Mouse (Mus musculus): ENCODE results near the gene Isg20. TPM values are rescaled to one million over a fixed set of nuclear protein-coding genes. Genes with fewer than 3 reads are reported as not detected.

The Isg20 gene
- polyA plus RNA-seq (2015; fragmentation: Nextera tagmentation; extraction: Ambion mirVana): 0.45 TPM in 1 of 2 replicates, not detected in the other

DNA sequence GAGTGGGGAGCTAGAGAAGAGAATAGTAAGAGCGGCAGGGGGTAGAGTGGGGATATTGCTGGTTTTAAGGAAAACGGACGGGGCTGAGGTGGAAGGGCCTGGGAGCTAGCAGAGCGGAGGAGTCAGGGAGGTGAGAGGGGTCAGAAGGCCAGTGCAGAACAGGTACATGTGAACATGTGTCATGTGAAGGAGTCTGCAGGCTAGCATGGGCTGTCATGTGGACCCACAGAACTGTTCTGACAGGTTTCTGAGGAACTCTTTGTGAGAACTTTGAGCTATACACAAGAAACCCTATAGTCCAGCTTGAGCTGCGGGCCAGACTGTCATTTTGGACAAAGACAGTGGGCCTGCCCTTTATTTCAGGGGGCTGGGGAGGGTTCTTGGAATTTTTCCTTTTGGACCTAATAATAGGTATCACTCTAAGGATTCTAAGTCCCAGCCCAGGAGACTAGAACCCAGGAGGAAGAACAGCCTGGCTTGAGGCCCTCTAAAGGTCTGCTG, at the start of gene Isg20:
Gene Isg20, plus strand, starts transcription at position 451 of the 501 bp plus-strand sequence.
- Histone ChIP-seq H3K4me1 (replicated peaks) (peaks cover 28% of the 10 kb centered on the region), H3K9ac (no peak within 1 kb of the TSS; the same call in 1 of the 2 replicates), H3K27ac (replicated peaks) (no peak within 1 kb of the TSS), H3K36me3 (peaks cover 17% of the 10 kb centered on the region), H3K27me3 (no peaks in the 10 kb centered on the region), H3K9me3 (no peaks in the 10 kb centered on the region), H3K4me2 (peak within 1 kb of the TSS; percentile 42), H3K4me3 (peak within 1 kb of the TSS; percentile 12)
- WGBS: 62% methylated on average over 5 of the region's 5 CpGs
- ATAC-seq (ENCODE audit: low read depth): no peak

DNA sequence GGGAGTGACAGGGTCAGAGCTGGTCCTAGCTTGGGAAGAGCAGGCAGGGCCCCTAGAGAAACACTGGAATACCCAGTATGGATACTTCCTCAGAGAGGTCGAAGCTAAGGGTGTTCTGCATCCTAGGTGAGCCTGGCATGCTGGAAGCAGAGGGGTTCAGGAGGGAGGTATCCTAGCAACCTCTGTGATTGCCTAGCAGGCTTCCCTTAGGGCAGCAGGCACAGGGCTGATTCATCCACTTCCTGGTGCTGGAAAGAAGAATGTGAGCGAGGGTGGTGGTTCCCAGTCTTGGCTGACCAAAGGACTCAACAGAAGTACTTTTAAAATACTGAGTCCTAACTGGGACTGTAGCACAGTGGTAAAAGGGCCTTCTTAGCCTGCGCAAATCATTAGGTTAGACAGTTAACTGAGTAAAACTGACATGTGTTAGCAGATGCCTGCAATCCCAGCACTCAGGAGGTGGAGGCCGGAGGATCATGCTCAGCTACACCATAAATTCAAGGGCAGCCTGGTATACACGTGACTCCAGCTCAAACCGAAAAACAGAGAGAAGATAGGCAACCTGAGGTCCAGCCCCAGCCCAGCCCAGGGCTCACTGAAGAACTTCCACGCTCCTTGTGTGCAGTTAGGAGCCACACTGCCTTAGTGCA, 49.3 kb upstream of the Isg20 start:
- Histone ChIP-seq H3K27me3 (no peaks in the 10 kb centered on the region), H3K4me2 (no peak overlapping the region), H3K9ac (no peak overlapping the region), H3K27ac (replicated peaks) (no peak overlapping the region), H3K4me1 (replicated peaks) (no peaks in the 10 kb centered on the region; the same call in 1 of the 2 replicates), H3K9me3 (no peaks in the 10 kb centered on the region), H3K36me3 (no peaks in the 10 kb centered on the region), H3K4me3 (no peak overlapping the region)
- WGBS: 68% methylated on average over 7 of the region's 7 CpGs
- no peak for ATAC-seq (ENCODE audit: low read depth)

DNA sequence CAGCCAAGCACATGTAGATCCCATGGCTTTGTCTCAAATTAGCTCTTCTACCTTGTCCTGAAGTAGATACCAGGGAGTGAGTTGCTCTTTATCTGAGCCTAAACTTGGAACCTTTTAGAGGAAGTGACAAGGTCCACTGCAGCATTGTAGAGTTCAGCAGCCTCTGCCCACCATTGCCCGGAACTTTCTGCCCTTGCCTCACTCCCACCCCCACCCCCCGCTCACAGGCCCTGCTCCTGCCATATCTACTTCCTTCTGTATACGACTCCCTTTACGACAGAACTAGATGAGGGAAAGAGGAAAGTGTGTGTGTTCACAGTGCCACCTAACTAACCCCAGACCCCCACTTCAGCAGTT, 48.8 kb upstream of the Isg20 start:
- Histone ChIP-seq H3K27ac (replicated peaks) (no peak overlapping the region), H3K9ac (no peak overlapping the region), H3K36me3 (no peaks in the 10 kb centered on the region), H3K4me2 (no peak overlapping the region), H3K4me1 (replicated peaks) (no peaks in the 10 kb centered on the region; the same call in 1 of the 2 replicates), H3K4me3 (no peak overlapping the region), H3K27me3 (no peaks in the 10 kb centered on the region), H3K9me3 (no peaks in the 10 kb centered on the region)
- WGBS: 79% methylated on average over 4 of the region's 4 CpGs
- no peak for ATAC-seq (ENCODE audit: low read depth)

DNA sequence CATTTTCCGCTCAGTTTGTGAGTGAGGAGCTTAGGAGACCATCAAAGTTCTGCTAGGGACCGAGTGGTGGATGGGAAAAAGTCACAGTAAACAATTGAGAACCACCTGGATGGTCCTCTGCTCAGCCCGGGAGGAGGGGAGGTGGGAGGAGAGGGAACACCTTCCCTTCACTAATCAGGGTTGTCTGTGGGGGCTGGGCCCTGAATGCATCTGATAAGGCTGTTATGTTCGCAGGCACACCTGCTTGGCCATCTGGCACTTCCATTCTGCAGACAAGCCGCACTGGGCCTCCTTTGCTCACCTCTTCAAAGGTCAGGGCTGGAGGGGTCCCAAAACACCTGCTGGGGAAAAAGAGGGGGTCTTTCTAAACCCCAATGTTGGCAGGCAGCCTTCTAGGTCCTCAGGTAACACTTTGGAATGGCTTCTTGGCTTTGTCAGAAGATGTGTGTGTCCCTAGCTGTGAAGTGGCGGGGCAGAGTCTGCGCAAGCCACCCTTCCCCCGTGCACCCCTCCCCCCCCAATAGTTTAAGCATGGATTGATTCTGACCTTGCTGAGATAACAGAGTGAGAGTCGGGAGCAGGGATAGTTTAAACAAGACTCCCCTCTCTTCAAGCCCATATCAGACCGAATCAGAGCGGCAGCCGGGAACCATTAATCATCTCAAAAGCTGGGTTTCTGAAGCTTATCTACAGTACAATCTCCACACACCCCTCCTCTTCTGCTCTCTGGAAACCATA, 47.8 kb upstream of the Isg20 start:
- no peak overlapping the region for H3K27ac ChIP-seq (replicated peaks)
- no peak overlapping the region for H3K4me3 ChIP-seq
- ATAC-seq (ENCODE audit: low read depth): no peak
- no peaks in the 10 kb centered on the region for H3K9me3 ChIP-seq
- 66% methylated on average over 12 of the region's 12 CpGs for WGBS
- H3K9ac ChIP-seq: no peak overlapping the region
- no peaks in the 10 kb centered on the region; the same call in 1 of the 2 replicates for H3K4me1 ChIP-seq (replicated peaks)
- no peaks in the 10 kb centered on the region for H3K36me3 ChIP-seq
- no peaks in the 10 kb centered on the region for H3K27me3 ChIP-seq
- no peak overlapping the region for H3K4me2 ChIP-seq

DNA sequence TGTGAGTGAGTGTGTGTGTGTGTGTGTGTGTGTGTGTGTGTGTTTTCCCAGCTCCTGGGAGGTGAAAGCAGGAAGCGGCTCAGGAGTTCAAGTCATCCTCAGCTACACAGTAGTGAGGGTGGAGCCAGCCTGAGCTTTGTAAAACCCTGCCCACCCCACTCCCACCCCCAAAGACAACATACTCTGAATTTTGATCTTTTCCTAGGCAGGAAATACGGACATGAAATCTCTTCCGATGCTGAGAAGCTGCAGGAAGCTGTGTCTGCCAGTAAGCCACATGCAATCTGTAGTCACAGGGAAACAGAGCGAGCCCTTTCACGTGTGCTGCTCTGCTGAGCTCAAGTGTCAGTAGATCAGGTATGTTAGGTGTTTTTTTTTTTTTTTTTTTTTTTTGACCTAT, 44.5 kb upstream of the Isg20 start:
- Histone ChIP-seq H3K4me2 (no peak overlapping the region), H3K27ac (replicated peaks) (no peak overlapping the region), H3K9me3 (no peaks in the 10 kb centered on the region), H3K4me3 (no peak overlapping the region), H3K36me3 (no peaks in the 10 kb centered on the region), H3K4me1 (replicated peaks) (no peaks in the 10 kb centered on the region; the same call in 1 of the 2 replicates), H3K9ac (no peak overlapping the region), H3K27me3 (no peaks in the 10 kb centered on the region)
- 77% methylated on average over 5 of the region's 5 CpGs for WGBS
- ATAC-seq (ENCODE audit: low read depth): no peak

DNA sequence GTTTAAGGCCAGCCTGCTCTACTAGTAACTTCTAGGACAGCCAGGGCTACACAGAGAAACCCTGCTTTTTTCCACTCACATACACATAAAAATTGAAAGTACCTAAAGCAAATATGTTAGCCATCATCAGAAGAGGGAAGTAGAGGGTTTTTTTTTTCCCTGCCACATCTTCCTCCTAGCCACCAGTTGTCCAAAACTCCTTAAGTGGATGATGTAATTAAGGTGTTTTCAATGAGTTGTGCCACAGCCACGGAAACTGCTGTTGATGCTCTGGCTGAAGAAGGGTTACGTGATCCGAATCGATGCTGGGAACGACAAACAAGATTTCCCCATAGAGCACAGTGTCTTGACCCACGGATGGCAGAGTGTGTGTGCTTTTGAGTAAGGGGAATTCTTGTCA, 40.9 kb upstream of the Isg20 start:
- no peak for ATAC-seq (ENCODE audit: low read depth)
- H3K4me3 ChIP-seq: no peak overlapping the region
- H3K9me3 ChIP-seq: no peaks in the 10 kb centered on the region
- H3K27ac ChIP-seq (replicated peaks): no peak overlapping the region
- WGBS: 78% methylated on average over 6 of the region's 6 CpGs
- H3K4me1 ChIP-seq (replicated peaks): no peaks in the 10 kb centered on the region
- no peak overlapping the region for H3K9ac ChIP-seq
- H3K4me2 ChIP-seq: no peak overlapping the region
- no peaks in the 10 kb centered on the region for H3K36me3 ChIP-seq
- no peaks in the 10 kb centered on the region for H3K27me3 ChIP-seq

DNA sequence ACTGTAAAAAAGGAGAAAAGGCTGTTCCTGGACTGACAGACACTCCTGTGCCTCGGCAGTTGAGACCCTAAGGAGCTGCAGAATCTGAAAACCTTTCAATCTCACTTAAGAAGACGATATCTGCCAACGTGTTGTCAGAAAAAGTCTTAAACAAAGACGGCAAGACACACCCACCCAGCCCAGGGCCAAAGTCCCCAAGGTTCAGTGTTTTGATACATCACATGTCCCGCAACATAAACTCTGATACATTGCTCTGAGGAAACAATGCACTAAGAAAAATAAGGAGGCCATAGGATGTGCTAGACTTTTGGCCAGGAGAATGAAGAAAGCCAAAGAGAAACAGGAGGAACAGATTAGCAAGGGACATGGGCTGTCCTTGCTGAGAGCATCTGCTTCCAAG, 40.4 kb upstream of the Isg20 start:
- Histone ChIP-seq H3K4me3 (no peak overlapping the region), H3K9me3 (no peaks in the 10 kb centered on the region), H3K36me3 (no peaks in the 10 kb centered on the region), H3K4me2 (no peak overlapping the region), H3K27me3 (no peaks in the 10 kb centered on the region), H3K9ac (no peak overlapping the region), H3K27ac (replicated peaks) (no peak overlapping the region), H3K4me1 (replicated peaks) (no peaks in the 10 kb centered on the region)
- 78% methylated on average over 5 of the region's 5 CpGs for WGBS
- no peak for ATAC-seq (ENCODE audit: low read depth)

DNA sequence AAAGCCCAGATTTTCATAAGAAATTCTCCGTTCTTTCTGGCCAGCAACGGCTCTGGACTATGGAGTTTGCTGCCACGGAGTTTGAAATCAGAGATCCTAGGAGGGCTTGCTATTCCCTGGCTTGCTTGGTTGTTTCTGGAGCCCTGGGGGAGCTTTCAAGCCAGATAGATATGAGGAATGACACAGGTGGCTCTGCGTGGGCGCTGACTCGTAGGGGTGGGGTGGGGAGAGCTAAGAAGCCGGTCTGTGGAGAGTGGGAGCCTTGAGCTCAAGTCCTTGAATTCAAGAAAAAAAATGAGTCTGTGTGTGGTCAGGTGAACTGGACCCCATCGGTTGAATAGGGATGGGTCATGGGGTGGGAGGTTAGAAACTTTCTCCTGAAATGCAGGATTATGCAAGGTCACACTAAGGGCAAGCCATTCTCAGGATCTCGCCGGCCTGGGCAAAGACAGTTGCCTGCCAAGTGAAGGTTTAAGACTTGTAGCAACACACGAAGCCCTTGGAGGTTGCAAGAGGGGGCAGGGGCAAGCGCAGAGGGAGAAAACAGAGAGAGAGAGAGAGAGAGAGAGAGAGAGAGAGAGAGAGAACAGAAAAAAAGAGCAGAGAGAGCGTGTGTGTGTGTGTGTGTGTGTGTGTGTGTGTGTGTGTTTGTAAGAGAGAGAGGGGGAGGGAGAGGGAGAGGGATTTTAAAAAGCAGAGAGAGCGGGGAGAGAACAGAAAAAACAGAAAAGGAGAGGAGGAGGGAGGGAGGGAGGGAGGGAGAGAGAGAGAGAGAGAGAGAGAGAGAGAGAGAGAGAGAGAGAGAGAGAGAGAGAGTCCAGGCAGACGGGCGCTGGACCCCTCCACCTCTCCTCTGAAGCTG, 31.4 kb upstream of the Isg20 start:
- WGBS: 9% methylated on average over 14 of the region's 16 CpGs
- peak overlapping the region; percentile 89 for H3K27ac ChIP-seq (replicated peaks)
- no peak for ATAC-seq (ENCODE audit: low read depth)
- no peaks in the 10 kb centered on the region for H3K9me3 ChIP-seq
- peaks cover 4% of the 10 kb centered on the region; the same call in 1 of the 2 replicates for H3K27me3 ChIP-seq
- peak overlapping the region; percentile 56 for H3K4me3 ChIP-seq
- peak overlapping the region; percentile 61 for H3K4me2 ChIP-seq
- no peaks in the 10 kb centered on the region for H3K36me3 ChIP-seq
- peaks cover 45% of the 10 kb centered on the region for H3K4me1 ChIP-seq (replicated peaks)
- peak overlapping the region; percentile 86 for H3K9ac ChIP-seq

DNA sequence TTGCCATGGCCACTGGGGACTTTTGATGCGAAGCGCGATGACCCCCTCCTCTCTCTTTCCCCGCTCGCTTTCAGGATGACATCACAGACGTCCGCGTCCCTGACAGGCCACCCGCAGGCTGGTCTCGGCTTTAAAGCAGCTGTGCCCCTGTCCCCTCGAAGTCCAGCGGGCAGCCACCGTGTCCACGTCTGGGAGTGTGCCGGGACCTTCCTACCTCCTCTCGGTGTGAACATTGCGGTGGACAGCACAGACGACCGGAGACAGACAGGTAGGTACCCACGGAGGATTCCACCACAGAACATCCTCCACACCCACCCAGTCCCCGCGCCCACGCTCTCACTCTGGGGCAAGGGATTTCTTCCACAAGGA, 30.8 kb upstream of the Isg20 start:
- no peaks in the 10 kb centered on the region for H3K9me3 ChIP-seq
- H3K36me3 ChIP-seq: no peaks in the 10 kb centered on the region
- peak overlapping the region; percentile 86 for H3K9ac ChIP-seq
- ATAC-seq (ENCODE audit: low read depth): peak; percentile 61
- H3K27me3 ChIP-seq: peaks cover 4% of the 10 kb centered on the region; the same call in 1 of the 2 replicates
- peaks cover 51% of the 10 kb centered on the region for H3K4me1 ChIP-seq (replicated peaks)
- H3K27ac ChIP-seq (replicated peaks): peak overlapping the region; percentile 89
- peak overlapping the region; percentile 56 for H3K4me3 ChIP-seq
- peak overlapping the region; percentile 61 for H3K4me2 ChIP-seq
- under 1% methylated on average over 23 of the region's 23 CpGs for whole genome bisulfite sequencing

DNA sequence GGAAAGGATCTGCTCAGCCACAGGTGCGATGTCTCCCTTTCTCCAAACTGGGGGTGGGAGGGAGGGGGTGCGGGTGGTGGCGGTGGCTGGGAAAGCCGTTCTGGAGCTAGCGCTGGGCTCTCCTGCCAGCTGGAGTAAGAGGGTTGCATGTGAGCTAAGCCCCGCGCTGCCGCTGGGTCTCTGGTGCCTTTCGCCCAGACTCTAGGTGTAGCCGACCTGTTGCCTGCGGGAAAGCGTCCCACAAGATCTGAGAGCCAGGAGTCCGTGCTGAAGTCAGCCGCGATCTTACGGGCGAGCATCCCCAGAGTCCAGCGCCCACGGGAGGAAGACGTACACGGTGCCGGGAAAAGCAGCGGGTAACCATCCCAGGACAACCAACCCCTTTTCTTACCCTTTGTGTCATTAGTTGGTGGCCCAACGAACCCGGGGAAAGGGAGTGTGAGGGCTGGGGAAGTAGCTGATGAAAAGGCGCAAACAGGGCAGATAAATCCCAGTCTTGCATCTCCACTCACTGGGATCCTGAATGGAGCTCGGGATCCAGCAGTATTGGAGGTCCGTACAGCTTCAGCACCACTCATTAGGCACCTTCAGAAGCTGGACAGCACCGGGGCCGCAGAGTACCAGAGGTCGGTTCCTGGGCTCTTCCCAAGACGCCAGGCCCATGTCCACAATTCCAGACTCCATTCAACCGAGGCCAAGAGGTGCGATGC, 30.1 kb upstream of the Isg20 start:
- WGBS: under 1% methylated on average over 34 of the region's 34 CpGs
- ATAC-seq (ENCODE audit: low read depth): 0 out of 2 replicates have a peak, but pooled peaks have one; percentile 9
- peak overlapping the region; percentile 89 for H3K27ac ChIP-seq (replicated peaks)
- H3K9me3 ChIP-seq: no peaks in the 10 kb centered on the region
- peaks cover 4% of the 10 kb centered on the region; the same call in 1 of the 2 replicates for H3K27me3 ChIP-seq
- H3K4me1 ChIP-seq (replicated peaks): peaks cover 58% of the 10 kb centered on the region
- H3K36me3 ChIP-seq: no peaks in the 10 kb centered on the region
- H3K4me3 ChIP-seq: peak overlapping the region; percentile 56
- H3K9ac ChIP-seq: peak overlapping the region; percentile 86
- H3K4me2 ChIP-seq: peak overlapping the region; percentile 61

DNA sequence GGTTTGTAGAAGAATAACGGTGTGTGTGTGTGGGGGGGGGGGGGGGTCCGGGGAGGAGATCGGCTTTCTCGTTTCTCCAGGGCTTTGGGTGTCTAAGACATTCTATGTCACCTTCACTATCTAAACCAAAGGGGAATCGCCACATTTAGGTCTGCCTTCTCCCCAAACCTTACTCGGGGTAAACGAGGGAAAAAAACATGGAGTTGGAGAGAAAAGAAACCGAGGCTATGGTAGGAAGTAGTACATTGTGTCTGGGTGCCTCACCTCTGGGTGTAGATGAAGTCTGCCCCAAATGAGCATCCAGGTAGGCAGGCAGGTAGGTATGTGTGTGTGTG, 29.5 kb upstream of the Isg20 start:
- no peak for ATAC-seq (ENCODE audit: low read depth)
- Histone ChIP-seq H3K27me3 (peaks cover 4% of the 10 kb centered on the region; the same call in 1 of the 2 replicates), H3K4me3 (peak overlapping the region; percentile 56), H3K4me1 (replicated peaks) (peaks cover 63% of the 10 kb centered on the region), H3K4me2 (peak overlapping the region; percentile 61), H3K9ac (peak overlapping the region; percentile 86), H3K9me3 (no peaks in the 10 kb centered on the region), H3K27ac (replicated peaks) (peak overlapping the region; percentile 89), H3K36me3 (no peaks in the 10 kb centered on the region)
- WGBS: 4% methylated on average over 8 of the region's 8 CpGs
